Mouse (Mus musculus) limb, embryonic 12.5 days (tissue): ENCODE data around the gene Ctdnep1. TPM values are rescaled to one million over a fixed set of nuclear protein-coding genes. Genes with fewer than 3 reads are reported as not detected.
"Not testable (repeated sequence)": the region's sequence is repeated elsewhere in the genome, so short reads cannot be mapped to it uniquely, and the experiment has no call there.

Experiments
- ATAC-seq: fragments of 200-750 bp; cut with Nextera tagmentation; 2 replicates; pipeline ENCODE4 v1.8.0; 2017; ENCODE audit warnings: low read depth, moderate TSS enrichment; ENCODE audit not compliant: insufficient number of reproducible peaks, insufficient read depth, low FRiP score, low TSS enrichment
- H3K27ac ChIP-seq: fragments of 300-500 bp; sonication (generic); 2 replicates; pipeline ENCODE4 v1.5.1; 2016; ENCODE audit warnings: mild to moderate bottlenecking, moderate library complexity
- H3K27me3 ChIP-seq: fragments of 300-500 bp; sonication (generic); 2 replicates; pipeline ENCODE4 v1.6.1; 2016; ENCODE audit warnings: mild to moderate bottlenecking, moderate library complexity
- H3K36me3 ChIP-seq: fragments of 300-500 bp; sonication (generic); 2 replicates; pipeline ENCODE4 v1.6.1; 2016; ENCODE audit warnings: mild to moderate bottlenecking, moderate library complexity
- H3K4me1 ChIP-seq: fragments of 300-500 bp; sonication (generic); replicated peaks from 2 replicates; pipeline ENCODE4 v1.6.1; 2016
- H3K4me2 ChIP-seq: fragments of 300-500 bp; sonication (generic); 2 replicates; pipeline ENCODE4 v1.6.1; 2016; ENCODE audit warnings: mild to moderate bottlenecking, moderate library complexity
- H3K4me3 ChIP-seq: fragments of 300-500 bp; sonication (generic); replicated peaks from 2 replicates; pipeline ENCODE4 v1.5.1; 2016; ENCODE audit warnings: mild to moderate bottlenecking
- H3K9ac ChIP-seq: fragments of 300-500 bp; sonication (generic); replicated peaks from 2 replicates; pipeline ENCODE4 v1.6.1; 2016; ENCODE audit warnings: mild to moderate bottlenecking, moderate library complexity
- H3K9me3 ChIP-seq: fragments of 300-500 bp; sonication (generic); 2 replicates; pipeline ENCODE4 v1.6.1; 2016; ENCODE audit warnings: mild to moderate bottlenecking, moderate library complexity
- WGBS: fragments of 180-500 bp; shearing (Covaris S2); methylation state at CpG from one replicate; pipeline ENCODE4 v1.1.7; 2016; 5-methylcytosine and 5-hydroxymethylcytosine counted together
- polyA plus RNA-seq: library from polyadenylated mRNA; unstranded; fragments of >200 nt; fragmentation: Nextera tagmentation; extraction: Ambion mirVana; gene quantifications from 2 replicates; pipeline ENCODE4 v1.2.1, GENCODE M21; 2016

The Ctdnep1 gene
- polyA plus RNA-seq, 1 experiment from 2014 or later, result 24.5 TPM

GRCm38 (mm10) chr11:70013408-70013807, 32.5 kb downstream of the Ctdnep1 start:
- Histone ChIP-seq H3K4me2 (no peak overlapping the region), H3K27me3 (no peaks in the 10 kb centered on the region), H3K9ac (no peak overlapping the region), H3K4me1 (peaks cover 26% of the 10 kb centered on the region), H3K36me3 (peaks cover 58% of the 10 kb centered on the region), H3K9me3 (no peaks in the 10 kb centered on the region), H3K4me3 (no peak overlapping the region), H3K27ac (no peak overlapping the region)
- no peak for ATAC-seq
- 87% methylated on average over 3 of the region's 3 CpGs for WGBS

GRCm38 (mm10) chr11:70014051-70014450, 33.1 kb downstream of the Ctdnep1 start:
- no peak for ATAC-seq
- H3K9me3 ChIP-seq, result no peaks in the 10 kb centered on the region
- H3K4me2 ChIP-seq, result peak overlapping the region; percentile 85
- H3K36me3 ChIP-seq, result peaks cover 52% of the 10 kb centered on the region
- 0 out of 2 replicates have a peak overlapping the region, but pooled peaks have one; percentile 67 for H3K27ac ChIP-seq
- H3K9ac ChIP-seq, result peak overlapping the region; percentile 70; the same call in 1 of the 2 replicates
- peak overlapping the region; percentile 57 for H3K4me3 ChIP-seq
- 48% methylated on average over 5 of the region's 5 CpGs for WGBS
- H3K27me3 ChIP-seq, result no peaks in the 10 kb centered on the region
- H3K4me1 ChIP-seq, result peaks cover 31% of the 10 kb centered on the region

- WGBS, result under 1% methylated on average over 35 of the region's 35 CpGs
Observed at GRCm38 (mm10) chr11:70014880-70015558, 34.1 kb downstream of the Ctdnep1 start, which contains the start of gene Acadvl. Gene Acadvl, minus strand, starts transcription at chr11:70015411.

GRCm38 (mm10) chr11:70015677-70016076, 34.7 kb downstream of the Ctdnep1 start:
- Histone ChIP-seq H3K9me3 (no peaks in the 10 kb centered on the region), H3K27me3 (no peaks in the 10 kb centered on the region), H3K4me3 (peak overlapping the region; percentile 57), H3K4me1 (peaks cover 48% of the 10 kb centered on the region), H3K9ac (no peak overlapping the region), H3K4me2 (peak overlapping the region; percentile 85), H3K27ac (no peak overlapping the region), H3K36me3 (peaks cover 35% of the 10 kb centered on the region)
- no peak for ATAC-seq
- WGBS, result 66% methylated on average over 6 of the region's 6 CpGs

More at GRCm38 (mm10) chr11:70014880-70015558, 34.1 kb downstream of the Ctdnep1 start, which contains the start of gene Acadvl:
- ATAC-seq, result peak; percentile 42; the same call in 1 of the 2 replicates
- Histone ChIP-seq H3K27me3 (no peaks in the 10 kb centered on the region), H3K9me3 (no peaks in the 10 kb centered on the region), H3K9ac (peak within 1 kb of the TSS; percentile 70), H3K27ac (peak within 1 kb of the TSS; percentile 67), H3K4me1 (peaks cover 41% of the 10 kb centered on the region), H3K36me3 (peaks cover 42% of the 10 kb centered on the region), H3K4me2 (peak within 1 kb of the TSS; percentile 85), H3K4me3 (peak within 1 kb of the TSS; percentile 57)

GRCm38 (mm10) chr11:70016177-70016576, 35.2 kb downstream of the Ctdnep1 start:
- not testable (repeated sequence) for H3K27ac ChIP-seq, H3K9ac ChIP-seq, ATAC-seq, H3K4me2 ChIP-seq, H3K27me3 ChIP-seq, H3K4me3 ChIP-seq, H3K9me3 ChIP-seq
- 89% methylated on average over 2 of the region's 2 CpGs for WGBS
- Histone ChIP-seq H3K4me1 (peaks cover 48% of the 10 kb centered on the region), H3K36me3 (peaks cover 30% of the 10 kb centered on the region)

GRCm38 (mm10) chr11:70016669-70017068, 35.7 kb downstream of the Ctdnep1 start, which contains the start of gene Dlg4:
Gene Dlg4, plus strand, starts transcription at chr11:70016942.
- Histone ChIP-seq H3K4me1 (peaks cover 51% of the 10 kb centered on the region), H3K9me3 (no peaks in the 10 kb centered on the region), H3K4me2 (peak within 1 kb of the TSS; percentile 87), H3K27me3 (no peaks in the 10 kb centered on the region), H3K4me3 (peak within 1 kb of the TSS; percentile 67), H3K27ac (peak within 1 kb of the TSS; percentile 94), H3K9ac (peak within 1 kb of the TSS; percentile 92; the same call in 1 of the 2 replicates), H3K36me3 (peaks cover 25% of the 10 kb centered on the region)
- no peak for ATAC-seq
- 89% methylated on average over 3 of the region's 3 CpGs for WGBS

- peak overlapping the region; percentile 87 for H3K4me2 ChIP-seq
- 47% methylated on average over 7 of the region's 7 CpGs for WGBS
- peak overlapping the region; percentile 67; the same call in 1 of the 2 replicates for H3K4me3 ChIP-seq
Observed at GRCm38 (mm10) chr11:70017199-70017767, 36.3 kb downstream of the Ctdnep1 start.

GRCm38 (mm10) chr11:70018131-70018990, 37.4 kb downstream of the Ctdnep1 start:
- peaks cover 9% of the 10 kb centered on the region for H3K36me3 ChIP-seq
- peak overlapping the region; percentile 94 for H3K27ac ChIP-seq
- no peak for ATAC-seq
- no peaks in the 10 kb centered on the region for H3K9me3 ChIP-seq
- H3K27me3 ChIP-seq, result no peaks in the 10 kb centered on the region
- H3K4me1 ChIP-seq, result peaks cover 58% of the 10 kb centered on the region
- peak overlapping the region; percentile 67 for H3K4me3 ChIP-seq
- WGBS, result under 1% methylated on average over 22 of the region's 25 CpGs
- H3K9ac ChIP-seq, result peak overlapping the region; percentile 92
- peak overlapping the region; percentile 87 for H3K4me2 ChIP-seq

More at GRCm38 (mm10) chr11:70017199-70017767, 36.3 kb downstream of the Ctdnep1 start:
- peaks cover 19% of the 10 kb centered on the region for H3K36me3 ChIP-seq
- peak overlapping the region; percentile 92; the same call in 1 of the 2 replicates for H3K9ac ChIP-seq
- H3K4me1 ChIP-seq, result peaks cover 55% of the 10 kb centered on the region
- no peak for ATAC-seq
- H3K27me3 ChIP-seq, result no peaks in the 10 kb centered on the region
- H3K9me3 ChIP-seq, result no peaks in the 10 kb centered on the region
- H3K27ac ChIP-seq, result peak overlapping the region; percentile 94

GRCm38 (mm10) chr11:70019495-70020021, 38.6 kb downstream of the Ctdnep1 start:
- no peak for ATAC-seq
- H3K4me3 ChIP-seq, result peak overlapping the region; percentile 67
- no peaks in the 10 kb centered on the region for H3K9me3 ChIP-seq
- H3K36me3 ChIP-seq, result no peaks in the 10 kb centered on the region
- H3K27ac ChIP-seq, result peak overlapping the region; percentile 88
- H3K27me3 ChIP-seq, result no peaks in the 10 kb centered on the region
- 6% methylated on average over 2 of the region's 2 CpGs for WGBS
- H3K4me1 ChIP-seq, result peaks cover 59% of the 10 kb centered on the region
- peak overlapping the region; percentile 92 for H3K9ac ChIP-seq
- H3K4me2 ChIP-seq, result peak overlapping the region; percentile 87

- no peak for ATAC-seq
- peak overlapping the region; percentile 92 for H3K9ac ChIP-seq
- H3K4me3 ChIP-seq, result peak overlapping the region; percentile 67
- peak overlapping the region; percentile 87 for H3K4me2 ChIP-seq
- H3K27ac ChIP-seq, result peak overlapping the region; percentile 88
- WGBS, result 13% methylated on average over 8 of the region's 8 CpGs
- peaks cover 54% of the 10 kb centered on the region for H3K4me1 ChIP-seq
- no peaks in the 10 kb centered on the region for H3K27me3 ChIP-seq
- no peaks in the 10 kb centered on the region for H3K9me3 ChIP-seq
- H3K36me3 ChIP-seq, result no peaks in the 10 kb centered on the region
Observed at GRCm38 (mm10) chr11:70020022-70020631, 39.2 kb downstream of the Ctdnep1 start.
